Mouse (Mus musculus): ENCODE measurements at regions not wholly inside any gene's neighbourhood (a gene's known extent, or its start where the extent isn't known, plus 50 kb on each side); places are given as distances from the start of the nearest gene placed in this dataset.

DNA sequence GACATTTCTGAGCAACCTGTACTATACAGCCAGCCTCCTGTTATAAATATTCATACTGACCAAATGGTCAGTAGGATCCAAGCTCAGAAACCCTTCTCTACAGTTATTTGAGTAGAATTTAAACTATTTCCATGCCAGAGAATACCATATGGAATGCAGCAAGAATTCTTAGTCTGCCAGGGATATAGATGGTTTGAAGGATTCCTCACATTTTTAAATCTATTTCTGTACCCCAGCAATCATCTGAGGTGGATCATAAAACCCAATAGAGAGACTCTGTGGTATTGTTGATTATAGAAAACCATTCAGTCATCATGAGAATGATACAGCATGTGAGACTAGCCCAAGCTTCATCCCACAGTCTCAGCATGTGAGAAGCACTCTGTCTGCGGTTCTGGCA, 67.6 kb upstream of the Sstr4 start:
- H3K9me3 ChIP-seq (replicated peaks; ENCODE audit: insufficient read depth, low read length) = no peaks in the 10 kb centered on the region
- no peaks in the 10 kb centered on the region for H3K4me1 ChIP-seq (ENCODE audit: control insufficient read depth in 1 of 2, insufficient read depth in 2 of 2, low read length in 2 of 2)
- H3K4me3 ChIP-seq (ENCODE audit: control insufficient read depth in 1 of 2, insufficient read depth in 1 of 2, low read depth in 2 of 2, low read length in 2 of 2) = no peak overlapping the region
- no peak for DNase-seq (ENCODE audit: low read depth, low spot score)
- H3K27ac ChIP-seq (ENCODE audit: control insufficient read depth, low read depth, low read length) = no peak overlapping the region
- TF ChIP-seq SMC3 (IDR thresholded peaks at IDR 0.05; ENCODE audit: low read depth, low read length) (no peak), NELFE (IDR thresholded peaks at IDR 0.05; ENCODE audit: low read depth, low read length) (no peak), POLR2A (IDR thresholded peaks at IDR 0.05; ENCODE audit: control insufficient read depth in 1 of 2, insufficient read depth in 1 of 2, low read depth in 1 of 2, low read length in 2 of 2, poor library complexity in 1 of 2) (no peak), ETS1 (IDR thresholded peaks at IDR 0.05; ENCODE audit: low read depth, low read length) (no peak), CHD1 (IDR thresholded peaks at IDR 0.05; ENCODE audit: low read depth, low read length) (no peak), RAD21 (IDR thresholded peaks at IDR 0.05; ENCODE audit: low read depth, low read length) (no peak), ZNF384 (IDR thresholded peaks at IDR 0.05; ENCODE audit: low read depth, low read length) (no peak), POLR2AphosphoS2 (IDR thresholded peaks at IDR 0.05; ENCODE audit: low read length) (no peak), NRF1 (IDR thresholded peaks at IDR 0.05; ENCODE audit: insufficient read depth, low read depth, low read length, poor library complexity, severe bottlenecking) (no peak), POLR2AphosphoS5 (IDR thresholded peaks at IDR 0.05; ENCODE audit: borderline replicate concordance, low read depth, low read length) (no peak), MAZ (IDR thresholded peaks at IDR 0.05; ENCODE audit: low read depth, low read length) (no peak), TBP (IDR thresholded peaks at IDR 0.05; ENCODE audit: low read depth, low read length) (no peak), USF1 (IDR thresholded peaks at IDR 0.05; ENCODE audit: low read depth, low read length) (no peak)
- no peaks in the 10 kb centered on the region for H3K27me3 ChIP-seq (ENCODE audit: control insufficient read depth in 1 of 2, insufficient read depth in 2 of 2, low read length in 2 of 2)
- H3K79me2 ChIP-seq (ENCODE audit: control insufficient read depth, insufficient read depth, low read length, poor library complexity) = no peaks in the 10 kb centered on the region
- no peak overlapping the region for H3K9ac ChIP-seq (ENCODE audit: control insufficient read depth, low read depth, low read length, poor library complexity, severe bottlenecking)
- no peaks in the 10 kb centered on the region for H3K36me3 ChIP-seq (ENCODE audit: control insufficient read depth in 1 of 2, insufficient read depth in 2 of 2, low read length in 2 of 2)

DNA sequence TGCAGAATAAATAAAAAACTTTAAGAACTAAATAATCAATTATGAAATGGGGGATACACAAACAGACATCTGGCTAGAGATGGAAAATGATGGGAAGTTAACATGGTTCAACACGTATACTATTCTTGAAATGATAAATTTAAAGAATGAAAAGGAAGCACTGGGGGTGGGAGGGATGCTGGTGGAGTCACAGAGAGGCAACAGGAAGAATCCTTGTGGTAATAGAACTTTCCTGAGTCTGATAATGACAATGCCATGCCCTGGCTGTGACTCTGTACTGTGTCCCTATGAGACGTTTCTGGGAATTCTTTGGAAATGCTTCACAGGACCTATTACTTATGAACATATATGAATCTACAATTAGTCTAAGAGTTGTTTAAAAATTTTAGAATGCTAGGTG, 64.8 kb upstream of the Sstr4 start:
- H3K27ac ChIP-seq (ENCODE audit: control insufficient read depth, low read depth, low read length) = no peak overlapping the region
- H3K79me2 ChIP-seq (ENCODE audit: control insufficient read depth, insufficient read depth, low read length, poor library complexity) = no peaks in the 10 kb centered on the region
- DNase-seq (ENCODE audit: low read depth, low spot score) = no peak
- no peaks in the 10 kb centered on the region for H3K4me1 ChIP-seq (ENCODE audit: control insufficient read depth in 1 of 2, insufficient read depth in 2 of 2, low read length in 2 of 2)
- H3K9ac ChIP-seq (ENCODE audit: control insufficient read depth, low read depth, low read length, poor library complexity, severe bottlenecking) = no peak overlapping the region
- no peaks in the 10 kb centered on the region for H3K9me3 ChIP-seq (replicated peaks; ENCODE audit: insufficient read depth, low read length)
- H3K36me3 ChIP-seq (ENCODE audit: control insufficient read depth in 1 of 2, insufficient read depth in 2 of 2, low read length in 2 of 2) = no peaks in the 10 kb centered on the region
- H3K4me3 ChIP-seq (ENCODE audit: control insufficient read depth in 1 of 2, insufficient read depth in 1 of 2, low read depth in 2 of 2, low read length in 2 of 2) = no peak overlapping the region
- TF ChIP-seq POLR2A (IDR thresholded peaks at IDR 0.05; ENCODE audit: control insufficient read depth in 1 of 2, insufficient read depth in 1 of 2, low read depth in 1 of 2, low read length in 2 of 2, poor library complexity in 1 of 2) (no peak), POLR2AphosphoS5 (IDR thresholded peaks at IDR 0.05; ENCODE audit: borderline replicate concordance, low read depth, low read length) (no peak), JUND (IDR thresholded peaks at IDR 0.05; ENCODE audit: low read depth, low read length) (no peak), USF2 (IDR thresholded peaks at IDR 0.05; ENCODE audit: borderline replicate concordance in 1 of 2, insufficient read depth in 1 of 2, low read depth in 1 of 2, low read length in 2 of 2) (no peak), CTCF (IDR thresholded peaks at IDR 0.05 in 2 of 3, conservative IDR thresholded peaks at IDR 0.05 in 1 of 3; ENCODE audit: control insufficient read depth in 1 of 3, insufficient read depth in 1 of 3, low read depth in 2 of 3, low read length in 3 of 3, poor library complexity in 1 of 3, severe bottlenecking in 1 of 3) (no peak), TCF12 (IDR thresholded peaks at IDR 0.05; ENCODE audit: low read depth, low read length) (no peak), MAX (IDR thresholded peaks at IDR 0.05; ENCODE audit: low read length) (no peak), SMC3 (IDR thresholded peaks at IDR 0.05; ENCODE audit: low read depth, low read length) (no peak), GABPA (IDR thresholded peaks at IDR 0.05; ENCODE audit: low read depth, low read length) (no peak), ETS1 (IDR thresholded peaks at IDR 0.05; ENCODE audit: low read depth, low read length) (no peak), MAZ (IDR thresholded peaks at IDR 0.05; ENCODE audit: low read depth, low read length) (no peak)
- H3K27me3 ChIP-seq (ENCODE audit: control insufficient read depth in 1 of 2, insufficient read depth in 2 of 2, low read length in 2 of 2) = no peaks in the 10 kb centered on the region
